Mouse (Mus musculus) thymus, postnatal 0 days (tissue): Measurements from ENCODE around the gene Acpp. TPM values are rescaled to one million over a fixed set of nuclear protein-coding genes. Genes with fewer than 3 reads are reported as not detected.

Source experiments
- DNase-seq: peaks from one replicate; pipeline ENCODE4 v3.0.0-alpha.2; 2015; ENCODE audit warnings: low spot score
- polyA plus RNA-seq: library from polyadenylated mRNA; unstranded; fragments of >200 nt; fragmentation: Nextera tagmentation; extraction: Ambion mirVana; gene quantifications from 2 replicates; pipeline ENCODE4 v1.2.1, GENCODE M21; 2015

The Acpp gene
- polyA plus RNA-seq, 1 experiment from 2014 or later = 6.3 TPM

DNA sequence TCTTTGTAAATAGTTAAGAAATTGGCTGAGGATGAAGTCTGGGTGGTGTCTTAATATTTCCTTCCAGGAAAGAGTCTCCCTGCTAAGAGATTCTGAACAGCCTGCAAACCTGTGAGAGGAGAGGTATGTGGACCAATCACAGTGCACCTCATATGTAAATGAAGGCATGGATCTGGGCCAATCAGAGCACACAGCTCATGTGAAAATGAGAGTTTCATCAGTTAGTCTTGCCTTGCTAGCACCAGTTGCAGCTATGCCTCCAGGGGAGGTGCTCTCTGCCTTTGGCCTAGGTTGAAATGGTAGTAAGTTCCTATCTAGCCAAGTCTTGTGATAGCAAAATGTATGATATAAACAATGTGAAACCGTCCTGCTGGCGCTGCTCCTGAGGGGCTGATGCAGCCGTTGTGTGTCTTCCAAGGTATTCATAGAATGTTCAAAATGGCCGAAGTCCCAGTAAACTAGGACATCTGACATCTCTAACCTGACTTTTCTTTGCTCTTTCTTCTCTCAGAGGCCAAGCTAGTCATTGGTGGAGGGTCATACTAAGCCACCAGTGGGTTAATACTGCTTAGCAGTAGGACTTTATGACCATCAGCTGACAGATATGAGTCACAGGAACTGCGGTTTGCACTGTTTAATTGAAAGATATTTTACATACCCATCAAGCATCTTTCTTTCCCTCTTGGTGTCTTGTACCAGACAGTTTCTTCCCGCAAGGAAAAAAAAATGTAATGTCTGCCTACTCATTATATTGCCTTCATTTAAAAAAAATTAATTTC lies 32.0 kb downstream of the Acpp start:
- no peak for DNase-seq

DNA sequence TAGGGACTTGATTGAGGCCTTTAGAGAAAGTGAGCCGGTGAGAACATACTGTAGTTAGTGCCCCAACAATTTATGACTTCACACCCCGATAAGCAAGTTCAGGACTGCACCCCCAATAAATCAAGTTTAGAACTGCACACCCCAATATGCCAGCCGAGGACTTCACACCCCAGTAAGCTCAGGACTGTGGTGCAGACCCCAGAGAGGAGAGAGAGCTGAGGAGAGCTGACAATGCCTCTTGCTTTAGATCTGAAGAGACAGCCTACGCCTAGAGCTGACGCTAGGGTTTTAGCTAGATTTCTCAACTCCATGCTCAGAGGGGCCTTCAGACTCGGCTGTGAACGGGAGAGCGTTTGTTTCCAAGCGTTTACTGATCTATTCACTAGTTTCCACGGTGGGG lies 32.7 kb downstream of the Acpp start:
- no peak for DNase-seq

DNA sequence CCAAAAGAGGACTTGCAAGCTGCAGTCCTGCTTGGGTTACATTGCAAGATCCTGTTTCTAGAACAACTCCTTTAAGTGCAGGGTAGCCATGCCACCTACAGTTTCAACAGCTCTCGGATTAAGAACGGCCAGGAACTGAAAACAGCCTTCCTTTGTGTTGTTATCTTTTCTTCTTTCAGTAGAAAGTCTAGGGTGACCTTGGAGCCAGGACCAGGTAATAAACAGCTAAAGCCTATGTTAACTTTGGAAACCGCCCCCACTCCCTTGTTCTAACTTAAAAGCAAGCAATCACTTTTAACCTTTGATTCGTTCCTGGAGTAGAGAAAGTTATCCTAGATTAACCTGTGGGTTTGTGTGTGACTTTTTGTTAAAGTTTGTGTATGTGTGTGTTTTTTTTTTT lies 33.2 kb downstream of the Acpp start:
- no peak for DNase-seq

DNA sequence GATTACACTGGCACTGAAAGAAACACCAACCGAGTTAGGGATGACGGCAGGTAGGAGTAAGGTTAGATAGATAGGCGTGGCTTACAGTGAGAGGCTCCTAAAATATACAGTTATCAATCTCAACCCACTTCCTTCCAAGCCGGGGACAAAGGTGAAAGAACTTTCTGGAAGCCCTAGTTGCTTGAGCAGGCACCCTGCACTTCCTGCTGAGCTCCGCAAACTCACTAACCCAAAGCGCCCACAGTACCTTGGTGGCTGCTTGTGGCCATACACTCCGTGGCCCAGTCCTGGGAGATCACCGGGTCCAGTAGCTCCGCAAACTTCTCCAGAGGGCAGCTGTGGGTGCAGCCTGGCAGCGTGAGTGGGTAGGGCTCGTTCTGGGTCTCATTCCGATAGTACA lies 37.0 kb downstream of the Acpp start:
- no peak for DNase-seq

DNA sequence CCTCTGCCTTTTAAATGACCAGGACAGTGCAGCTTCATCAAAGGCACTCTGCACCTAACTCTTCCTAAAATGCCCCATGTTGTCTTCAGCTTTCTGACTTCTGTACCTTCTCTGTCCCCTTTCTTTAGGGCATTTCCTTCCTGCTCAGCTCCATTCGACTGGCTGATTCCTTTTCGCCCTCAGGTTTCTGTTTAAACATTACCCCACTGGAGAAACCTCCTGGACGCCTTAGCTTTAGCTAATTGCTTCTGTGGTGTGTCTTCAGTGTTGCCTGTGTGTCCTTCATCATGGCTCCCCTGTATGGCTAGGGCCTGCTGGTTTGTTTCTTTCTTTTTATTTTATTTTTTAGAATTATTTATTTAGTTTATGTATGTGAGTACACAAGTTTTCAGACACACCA lies 40.5 kb downstream of the Acpp start:
- no peak for DNase-seq

DNA sequence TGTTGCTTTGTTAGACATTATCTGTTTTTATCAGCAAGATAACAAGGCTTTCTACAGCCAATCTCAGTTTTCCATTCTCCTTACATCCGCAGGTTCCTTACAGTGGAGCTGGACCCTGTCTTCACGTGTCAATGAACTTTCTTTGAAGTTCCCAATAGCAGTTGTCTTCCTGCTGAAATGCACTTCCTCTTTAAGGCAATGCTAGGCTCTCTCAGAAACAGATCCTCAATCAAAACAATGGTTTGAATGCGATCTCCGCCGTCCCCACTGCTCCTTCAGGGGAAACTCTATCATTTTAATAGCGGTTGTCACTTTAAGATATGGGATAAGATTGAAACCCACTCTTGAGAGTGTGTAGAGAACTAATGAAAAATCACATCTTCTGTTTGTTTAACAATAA lies 52.6 kb downstream of the Acpp start:
- no peak for DNase-seq

DNA sequence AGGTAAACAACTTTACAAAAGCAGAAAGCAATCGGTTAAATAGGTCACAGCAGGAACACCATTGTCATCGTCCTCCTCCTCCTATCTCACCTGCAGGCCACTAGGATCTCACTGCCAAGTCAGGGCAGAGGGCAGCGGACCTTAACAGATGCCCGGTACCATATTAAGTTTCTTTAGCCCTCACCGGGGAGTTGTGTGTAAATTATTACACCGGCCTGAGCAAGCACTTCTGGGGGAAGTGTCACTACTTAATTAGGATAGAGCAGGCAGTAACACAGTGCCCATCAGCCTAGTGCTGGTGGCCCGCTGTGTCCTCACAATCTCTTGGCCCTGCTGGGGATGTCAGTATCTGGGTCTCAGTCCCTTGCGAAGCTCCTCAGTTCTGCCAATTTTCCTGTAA lies 55.0 kb downstream of the Acpp start:
- no peak for DNase-seq

DNA sequence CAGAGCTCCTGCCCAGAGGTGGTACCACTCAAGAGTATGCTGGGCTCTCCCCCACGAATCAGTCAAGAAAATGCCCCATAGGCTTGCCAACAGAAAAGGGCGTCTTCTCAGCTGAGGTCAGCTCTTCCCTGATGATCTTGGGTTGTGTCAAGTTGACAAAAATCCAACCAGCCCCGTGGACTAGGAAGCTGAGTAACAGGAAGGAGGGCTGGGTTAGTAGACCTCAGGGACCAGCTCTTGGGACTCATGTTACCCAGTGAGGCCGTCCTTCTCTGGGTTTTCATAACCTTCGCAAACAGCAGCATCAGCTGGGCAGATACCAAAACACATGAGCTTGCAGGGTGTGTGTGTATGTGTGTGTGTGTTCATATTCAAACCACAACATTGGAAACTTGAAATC lies 55.8 kb downstream of the Acpp start:
- DNase-seq = no peak

DNA sequence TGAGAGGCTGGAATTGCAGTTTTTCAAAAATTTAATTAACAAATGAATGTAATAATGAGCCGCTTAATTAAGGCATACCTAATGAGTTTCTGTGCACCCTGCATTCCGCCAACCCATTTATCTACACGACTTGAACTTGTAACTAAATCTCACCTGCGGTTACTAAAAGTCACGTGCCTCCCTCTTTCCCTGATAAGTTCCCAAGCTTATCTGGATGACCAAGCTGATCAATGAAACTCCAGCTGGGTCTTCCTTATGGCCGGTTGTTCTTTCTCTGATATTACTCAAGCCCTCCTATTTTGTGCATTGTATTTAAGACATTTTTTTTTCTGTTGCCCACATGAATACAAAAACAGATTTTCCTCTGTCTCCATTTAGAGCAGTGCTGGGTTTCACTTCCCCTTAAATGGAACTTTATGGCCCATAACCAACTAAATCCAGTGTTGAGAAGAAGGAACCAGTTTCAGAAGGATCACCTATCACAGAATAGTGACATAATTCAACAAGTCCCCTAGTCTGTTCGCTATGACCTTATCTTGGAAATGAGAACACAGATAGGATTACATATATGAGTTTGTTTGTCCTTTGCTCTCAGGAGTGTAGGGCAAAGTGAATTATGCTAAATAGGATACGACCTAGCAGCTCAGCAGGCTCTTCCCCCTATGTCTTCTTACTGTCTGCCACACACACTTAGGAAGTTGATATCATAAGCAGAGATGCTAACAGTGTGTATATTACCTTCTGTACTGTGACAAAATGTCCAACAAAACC lies 56.6 kb downstream of the Acpp start:
- DNase-seq = no peak

DNA sequence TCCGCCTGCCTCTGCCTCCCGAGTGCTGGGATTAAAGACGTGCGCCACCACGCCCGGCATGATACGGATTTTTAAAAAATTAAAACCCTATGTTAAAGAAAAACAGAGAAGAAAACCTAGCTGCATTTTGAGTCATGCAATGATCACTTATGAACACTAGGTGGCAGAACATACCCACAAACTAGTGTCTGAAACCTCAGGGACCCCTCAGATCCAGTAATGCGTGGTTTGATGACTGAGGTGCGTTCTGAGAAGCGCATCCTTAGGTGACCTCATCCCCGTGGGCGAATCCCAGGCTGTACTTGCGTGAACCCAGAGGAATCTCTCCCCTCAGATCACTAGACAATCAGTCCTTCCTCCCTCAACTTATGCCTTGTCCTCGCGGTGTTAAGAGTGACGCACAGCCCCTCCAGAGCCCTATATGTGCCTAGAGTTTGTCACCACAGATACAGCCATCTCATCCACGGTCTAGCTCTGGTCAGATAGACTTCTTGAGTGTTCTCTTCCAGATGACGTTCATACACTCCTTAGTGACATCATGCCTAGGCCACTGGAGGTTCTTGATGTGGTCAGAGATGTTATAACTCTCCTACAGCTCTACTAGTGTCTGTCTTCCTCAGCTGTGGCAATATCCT lies 59.9 kb downstream of the Acpp start:
- DNase-seq = peak; percentile 60

DNA sequence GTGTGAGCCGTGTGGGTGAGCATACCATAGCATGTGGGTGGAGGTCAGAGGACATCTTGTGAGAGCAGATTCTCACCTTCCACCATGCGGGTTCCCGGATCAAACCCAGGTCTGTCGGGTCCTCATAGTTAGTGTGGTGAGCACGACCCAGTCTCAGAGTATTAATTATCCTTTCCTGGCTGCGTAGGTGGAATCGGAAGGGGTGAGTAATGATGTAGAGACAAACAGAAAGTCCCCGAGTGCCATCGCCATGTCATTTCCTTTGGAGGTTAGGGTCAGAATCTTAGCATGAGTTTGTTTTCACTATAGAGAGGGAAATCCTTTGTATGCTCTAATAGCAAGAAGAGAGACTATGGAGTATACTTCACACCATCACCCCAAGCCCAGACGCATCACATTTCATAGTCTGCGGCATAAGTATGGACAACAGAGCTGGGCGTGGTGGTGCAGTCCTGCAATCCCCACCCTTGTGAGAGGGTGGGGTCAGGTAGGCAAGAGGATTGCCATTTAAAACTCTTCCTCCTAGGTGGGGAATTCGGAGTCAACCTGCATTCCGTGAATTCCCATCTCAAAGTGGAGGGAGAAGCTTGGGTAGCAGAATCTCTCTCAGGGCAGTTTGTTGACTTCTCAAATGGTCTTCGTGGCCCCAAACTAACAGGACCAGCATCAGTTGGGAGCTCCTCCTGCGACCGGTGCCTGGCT lies 62.3 kb downstream of the Acpp start:
- DNase-seq = no peak

DNA sequence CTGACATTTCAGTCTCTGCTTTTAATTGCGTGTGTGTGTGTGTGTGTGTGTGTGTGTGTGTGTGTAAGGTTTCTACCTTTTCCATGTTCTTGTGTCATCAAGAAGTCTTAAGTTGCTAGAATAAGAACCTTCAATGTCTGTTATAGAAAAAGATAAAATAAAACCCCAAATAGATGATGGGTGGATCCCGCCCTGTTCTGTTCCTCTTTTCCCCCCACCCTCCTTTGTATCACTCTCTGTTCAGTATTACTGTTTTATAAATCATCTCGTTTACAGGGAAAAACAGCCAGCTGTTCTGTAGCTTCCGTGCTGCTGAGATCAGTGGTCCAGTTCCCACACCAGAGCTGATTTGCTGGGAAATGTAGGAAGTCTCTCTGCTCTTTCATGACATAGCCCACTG lies 65.5 kb downstream of the Acpp start:
- DNase-seq = no peak

DNA sequence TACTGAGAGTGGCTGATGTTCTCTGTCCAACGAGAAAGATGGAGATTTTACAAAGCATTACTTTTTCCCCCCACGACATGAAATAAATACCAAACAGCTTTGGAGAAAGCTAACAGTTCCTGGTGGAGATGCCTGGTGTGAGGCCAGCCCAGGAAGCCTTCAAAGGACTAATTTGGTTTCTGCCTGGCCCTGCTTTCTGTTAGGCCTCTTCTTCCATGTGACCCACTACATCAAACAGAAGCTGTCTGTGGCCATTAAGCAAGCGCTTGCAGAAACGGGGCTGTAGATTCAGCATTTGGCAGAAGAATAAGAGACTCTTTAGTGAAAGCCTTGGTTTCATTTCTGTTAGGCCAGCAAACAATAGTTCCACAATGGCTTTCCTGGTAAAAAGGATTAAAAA lies 65.9 kb downstream of the Acpp start:
- no peak for DNase-seq

DNA sequence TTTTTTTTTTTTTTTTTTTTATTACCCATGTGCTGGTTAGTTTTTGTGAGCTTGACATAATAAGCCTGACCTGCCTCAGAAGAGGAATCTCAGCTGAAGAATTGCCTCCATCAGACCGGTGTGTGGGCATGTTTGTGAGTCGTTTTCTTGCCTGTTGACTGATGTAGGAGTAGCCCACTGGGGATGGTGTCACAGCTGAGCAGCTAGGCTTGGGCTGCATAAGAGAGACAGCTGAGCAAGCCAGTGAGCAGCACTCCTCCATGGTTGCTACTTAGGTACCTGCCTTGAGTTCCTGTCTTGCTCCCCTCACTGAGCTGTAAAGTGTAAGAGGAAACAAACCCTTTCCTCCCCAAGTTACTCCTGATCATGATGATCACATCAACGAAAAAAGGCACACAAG lies 67.6 kb downstream of the Acpp start:
- DNase-seq = no peak

DNA sequence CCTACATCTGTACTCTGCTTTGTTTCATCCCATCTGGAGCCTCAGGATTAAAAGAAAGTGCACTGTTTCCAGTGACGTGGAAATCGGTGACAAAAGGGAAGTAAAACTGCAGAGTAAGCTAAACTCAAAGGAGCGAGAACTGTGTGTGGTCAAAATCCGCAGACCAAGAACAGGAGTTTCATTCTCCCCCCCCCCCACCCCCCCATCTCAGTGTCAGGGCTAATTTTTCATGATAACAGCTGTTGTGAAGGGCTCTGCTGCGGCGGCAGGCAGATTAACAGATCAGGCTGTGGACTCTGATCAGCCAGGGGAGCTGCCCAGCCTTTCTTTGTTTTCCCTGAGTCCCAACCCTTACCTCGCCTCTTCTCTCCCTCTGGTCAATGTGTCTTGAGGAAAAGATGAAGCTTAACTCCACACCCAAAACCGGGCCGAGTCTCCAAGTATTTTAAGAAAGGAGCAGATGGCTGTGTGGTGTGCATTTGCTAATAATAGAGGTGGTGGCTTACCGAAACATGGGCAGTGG lies 68.1 kb downstream of the Acpp start:
- no peak for DNase-seq

DNA sequence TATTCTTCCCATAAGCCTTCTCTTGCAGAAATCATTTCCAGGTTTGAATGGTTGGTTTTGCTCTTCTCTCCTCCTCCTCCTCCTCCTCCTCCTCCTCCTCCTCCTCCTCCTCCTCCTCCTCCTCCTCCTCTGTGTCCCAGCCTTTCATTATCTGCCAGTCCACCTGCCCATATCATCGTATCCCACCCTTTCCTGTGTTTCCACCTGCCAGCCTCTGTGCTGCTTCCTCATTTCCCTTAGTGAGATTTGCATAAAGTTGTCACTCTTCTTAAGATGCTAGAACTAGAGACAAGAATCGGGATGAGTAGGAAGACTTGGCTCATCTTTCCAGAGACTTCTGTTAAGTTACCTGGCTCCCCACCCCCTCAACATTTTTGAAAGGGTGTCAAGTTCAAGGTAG lies 73.0 kb downstream of the Acpp start:
- DNase-seq = no peak

DNA sequence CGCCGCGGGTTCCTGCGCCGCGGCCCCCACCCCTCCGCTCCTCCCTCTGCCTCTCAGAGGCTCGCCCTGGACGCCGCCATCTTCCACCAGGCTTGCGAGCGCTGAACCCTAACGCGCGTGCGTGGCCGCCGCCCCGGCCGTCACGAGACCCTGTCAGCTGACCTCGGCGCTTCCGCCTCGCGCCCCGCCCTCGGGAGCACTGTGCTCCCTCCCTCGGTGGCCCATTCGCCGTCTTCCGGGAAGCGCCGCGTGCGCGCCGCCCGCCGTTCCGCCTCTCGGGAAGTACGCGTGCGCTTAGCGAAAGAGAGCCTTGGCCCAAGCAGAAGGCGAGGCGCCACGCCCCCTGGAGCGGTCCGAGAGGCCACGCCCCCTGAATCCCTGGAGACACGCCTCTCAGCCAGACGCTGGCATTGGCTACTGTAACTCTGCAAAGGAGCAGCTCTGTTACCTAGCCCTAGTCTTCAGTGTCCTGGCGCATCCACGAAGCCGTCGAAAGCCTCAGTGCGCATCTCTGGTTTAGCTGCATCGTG lies 74.7 kb downstream of the Acpp start, which contains the start of gene Dnajc13:
TSS of gene Dnajc13 (minus strand) at position 108 of the 530 bp plus-strand sequence.
- DNase-seq = peak; percentile 98

DNA sequence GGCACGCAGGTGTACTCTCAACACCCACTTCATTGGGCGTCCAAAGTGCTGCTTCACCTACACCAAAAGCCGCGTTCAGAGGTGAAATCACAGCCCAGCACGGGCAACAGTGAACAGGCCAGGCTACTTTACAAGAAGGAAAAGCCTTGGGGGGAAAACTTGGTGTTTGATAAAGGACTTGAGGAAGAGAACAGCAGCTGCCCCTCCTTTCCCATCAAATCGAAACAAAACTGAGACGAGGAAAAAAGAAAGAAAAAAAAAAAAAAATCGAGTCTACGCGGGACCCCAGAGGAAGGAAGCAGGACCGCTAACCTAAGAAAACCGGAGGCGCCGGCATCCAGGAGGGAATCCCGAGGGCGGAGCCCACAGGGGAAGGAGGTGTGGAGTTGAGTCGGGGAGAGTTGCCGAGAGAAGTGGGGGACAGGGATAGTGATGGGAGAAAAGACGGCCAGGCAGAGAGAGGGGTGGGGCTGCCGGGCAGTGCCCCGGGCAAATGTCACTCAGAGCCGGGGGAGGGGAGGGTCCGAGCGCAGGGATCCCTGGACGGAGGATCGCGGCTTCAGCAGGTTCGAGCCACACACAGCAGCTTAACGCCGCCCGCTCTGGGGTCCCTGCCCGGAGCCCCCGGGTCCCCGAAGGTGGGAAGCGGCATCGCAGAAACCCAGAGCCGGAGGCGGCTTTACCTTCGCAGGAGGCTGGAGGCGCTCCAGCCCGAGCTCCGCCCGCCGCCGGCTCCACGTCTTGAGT lies 75.4 kb downstream of the Acpp start:
- no peak for DNase-seq

DNA sequence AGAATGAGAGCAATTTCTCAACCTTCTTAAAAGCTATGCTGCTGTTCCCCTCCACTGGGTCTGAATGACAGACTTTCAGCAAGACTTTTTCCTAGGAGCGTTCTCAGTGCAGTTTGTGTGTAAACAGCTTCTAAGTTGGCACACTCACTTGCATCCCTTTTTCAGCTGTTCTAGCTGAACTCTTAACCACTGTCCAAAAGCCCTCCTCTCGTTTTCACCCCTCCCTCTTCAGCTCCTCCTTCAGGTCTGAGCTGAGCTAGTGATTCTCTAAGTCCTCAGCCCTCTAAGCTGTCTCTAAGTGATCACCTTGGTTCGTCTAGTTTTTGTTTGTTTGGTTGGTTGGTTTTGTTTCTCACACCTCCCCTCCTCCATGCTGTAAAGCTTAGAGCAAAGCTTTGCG lies 77.2 kb downstream of the Acpp start:
- DNase-seq = no peak

DNA sequence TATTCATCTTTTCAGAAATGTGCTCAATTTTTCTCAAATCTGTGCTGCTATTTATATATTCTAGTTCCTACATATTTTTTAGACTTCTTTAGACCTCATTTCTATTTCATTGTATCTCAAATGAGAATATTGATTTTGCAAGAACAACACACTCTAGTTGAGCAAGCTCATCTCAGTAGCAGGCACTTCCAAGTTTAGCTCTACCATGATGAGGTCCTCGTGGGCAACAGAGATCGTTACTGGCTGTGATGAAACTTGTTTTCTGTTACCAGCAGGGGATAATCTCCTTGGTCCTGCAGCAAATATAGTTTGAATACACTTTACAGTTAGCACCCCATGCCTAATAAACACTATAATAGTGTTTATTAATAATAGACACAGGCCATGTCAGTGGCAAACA lies 81.5 kb downstream of the Acpp start:
- DNase-seq = no peak
